16 mouse cellular contexts compared by ENCODE assay signal in genomic region chr6:134504866-134505265, GRCm38 (mm10).
DNase-seq lines count a peak whose midpoint lies in the region; ATAC-seq and TF ChIP-seq lines count a peak whose summit lies in the region.
"Had no signal": no experiment of that assay in that cellular context is flagged by ENCODE, and none has a peak within 500 bp of the region (broad histone marks: within the 10 kb centered on the region; RNA-seq: fewer than 3 reads in every experiment).

No protein-coding gene starts in this region.

- peak; percentile 45; the same call in 1 of the 2 replicates for ATAC-seq in heart, embryonic 14.5 days (ENCODE audit: insufficient number of reproducible peaks, insufficient read depth, low FRiP score, low read depth)
- 0 out of 2 replicates have a peak, but pooled peaks have one; percentile 51 for ATAC-seq in lung, embryonic 16.5 days (ENCODE audit: low read depth)
- ATAC-seq in limb, embryonic 14.5 days (ENCODE audit: low FRiP score, low read depth), result peak; percentile 88
- peak; percentile 66; the same call in 1 of the 2 replicates for ATAC-seq in stomach, postnatal 0 days (ENCODE audit: low FRiP score, low TSS enrichment)
- no peak for ATAC-seq in cerebellum, adult (ENCODE audit: insufficient number of reproducible peaks, low FRiP score, low TSS enrichment)

- peaks cover 22% of the 10 kb centered on the region for H3K36me3 ChIP-seq in heart, embryonic 14.5 days (ENCODE audit: control insufficient read depth, insufficient read depth, low read length)
- peaks cover 25% of the 10 kb centered on the region for H3K36me3 ChIP-seq in lung, embryonic 16.5 days (ENCODE audit: control insufficient read depth, insufficient read depth, low read length)
- peaks cover 38% of the 10 kb centered on the region for H3K36me3 ChIP-seq in limb, embryonic 14.5 days (ENCODE audit: control insufficient read depth, insufficient read depth, low read length)
- H3K36me3 ChIP-seq in stomach, postnatal 0 days (ENCODE audit: control insufficient read depth, insufficient read depth, low read length), result peaks cover 8% of the 10 kb centered on the region

- H3K4me3 ChIP-seq in heart, embryonic 14.5 days (ENCODE audit: control insufficient read depth in 1 of 2, insufficient read depth in 1 of 2, low read depth in 1 of 2, low read length in 2 of 2), result no peak overlapping the region
- H3K4me3 ChIP-seq in lung, embryonic 16.5 days (ENCODE audit: low read length), result no peak overlapping the region
- no peak overlapping the region for H3K4me3 ChIP-seq in limb, embryonic 14.5 days (replicated peaks; ENCODE audit: low read length)
- no peak overlapping the region for H3K4me3 ChIP-seq in stomach, postnatal 0 days (ENCODE audit: low read depth, low read length)
- H3K4me3 ChIP-seq: midbrain, embryonic 10.5 days; neural tube, embryonic 12.5 days had no signal

- no peak overlapping the region for H3K4me2 ChIP-seq in heart, embryonic 14.5 days (ENCODE audit: low read length)
- H3K4me2 ChIP-seq in lung, embryonic 16.5 days (ENCODE audit: low read depth, low read length), result no peak overlapping the region
- H3K4me2 ChIP-seq in limb, embryonic 14.5 days (replicated peaks; ENCODE audit: low read depth, low read length, severe bottlenecking), result no peak overlapping the region
- no peak overlapping the region for H3K4me2 ChIP-seq in stomach, postnatal 0 days (replicated peaks; ENCODE audit: low read depth)
- H3K4me2 ChIP-seq: neural tube, embryonic 12.5 days had no signal

- TF ChIP-seq CTCF in stomach, postnatal 0 days (IDR thresholded peaks at IDR 0.05; ENCODE audit: low read depth), result no peak

- H3K27ac ChIP-seq in heart, embryonic 14.5 days (replicated peaks in 1 of 2; ENCODE audit: control insufficient read depth in 1 of 2, insufficient read depth in 1 of 2, low read depth in 2 of 2, low read length in 2 of 2), result no peak overlapping the region
- H3K27ac ChIP-seq in lung, embryonic 16.5 days (ENCODE audit: low read length), result no peak overlapping the region
- 0 out of 2 replicates have a peak overlapping the region, but pooled peaks have one; percentile 15 for H3K27ac ChIP-seq in limb, embryonic 14.5 days (replicated peaks; ENCODE audit: low read depth, low read length)
- H3K27ac ChIP-seq in stomach, postnatal 0 days (replicated peaks), result no peak overlapping the region
- H3K27ac ChIP-seq: midbrain, embryonic 10.5 days; neural tube, embryonic 12.5 days had no signal

- no peaks in the 10 kb centered on the region for H3K9me3 ChIP-seq in heart, embryonic 14.5 days (ENCODE audit: control insufficient read depth, low read length)
- H3K9me3 ChIP-seq in lung, embryonic 16.5 days (ENCODE audit: control insufficient read depth, low read length), result no peaks in the 10 kb centered on the region
- H3K9me3 ChIP-seq in limb, embryonic 14.5 days (ENCODE audit: control insufficient read depth, low read length), result no peaks in the 10 kb centered on the region
- no peaks in the 10 kb centered on the region for H3K9me3 ChIP-seq in stomach, postnatal 0 days (ENCODE audit: control insufficient read depth, low read length)
- H3K9me3 ChIP-seq: G1E; midbrain, embryonic 10.5 days; neural tube, embryonic 12.5 days had no signal

- no peak for TF ChIP-seq EP300 in stomach, postnatal 0 days (optimal IDR thresholded peaks at IDR 0.05)

- H3K9ac ChIP-seq in heart, embryonic 14.5 days (ENCODE audit: low read length), result no peak overlapping the region
- H3K9ac ChIP-seq in lung, embryonic 16.5 days (ENCODE audit: low read length), result no peak overlapping the region
- no peak overlapping the region for H3K9ac ChIP-seq in limb, embryonic 14.5 days (ENCODE audit: low read depth, low read length, severe bottlenecking)
- no peak overlapping the region for H3K9ac ChIP-seq in stomach, postnatal 0 days (ENCODE audit: low read length)
- H3K9ac ChIP-seq: neural tube, embryonic 12.5 days had no signal

- DNase-seq in heart, postnatal 36 days, result no peak
- no peak for DNase-seq in lung, adult 18-20 months
- peak; percentile 76 for DNase-seq in limb, embryonic 14.5 days (ENCODE audit: low spot score)
- no peak for DNase-seq in stomach, postnatal 0 days (ENCODE audit: low spot score)
- DNase-seq in cerebellum, postnatal 36 days, result no peak
- DNase-seq: B cell, adult 2 months; cerebellum, adult 8-10 months; layer of hippocampus, adult 9-11 months; right cerebral cortex, adult 18-20 months; thymus, postnatal 36 days had no signal

- peaks cover 8 to 42% of the 10 kb centered on the region in 2 experiments for H3K4me1 ChIP-seq in heart, embryonic 14.5 days (ENCODE audit: control insufficient read depth in 2 of 2, insufficient read depth in 2 of 2, low read length in 2 of 2)
- peaks cover 7% of the 10 kb centered on the region for H3K4me1 ChIP-seq in lung, embryonic 16.5 days (replicated peaks; ENCODE audit: control insufficient read depth, insufficient read depth, low read length)
- peaks cover 20% of the 10 kb centered on the region for H3K4me1 ChIP-seq in limb, embryonic 14.5 days (ENCODE audit: control insufficient read depth, insufficient read depth, low read length)
- H3K4me1 ChIP-seq in stomach, postnatal 0 days (replicated peaks; ENCODE audit: control insufficient read depth, insufficient read depth), result no peaks in the 10 kb centered on the region; the same call in 1 of the 2 replicates
- H3K4me1 ChIP-seq: midbrain, embryonic 10.5 days; neural tube, embryonic 12.5 days had no signal

- no peak for TF ChIP-seq POLR2A in limb, embryonic 14.5 days (IDR thresholded peaks at IDR 0.05; ENCODE audit: borderline replicate concordance, extremely low read depth, insufficient read depth, insufficient read length)

- WGBS in heart, embryonic 14.5 days, result 19% methylated on average over 4 of the region's 4 CpGs
- WGBS in lung, embryonic 16.5 days, result 22% methylated on average over 4 of the region's 4 CpGs
- WGBS in limb, embryonic 14.5 days, result 14% methylated on average over 4 of the region's 4 CpGs
- 19% methylated on average over 4 of the region's 4 CpGs for WGBS in stomach, postnatal 0 days

- intact Hi-C loops in heart, postnatal 36 days (cut with DNase I), result no loop called here

- no peaks in the 10 kb centered on the region for H3K27me3 ChIP-seq in heart, embryonic 14.5 days (ENCODE audit: control insufficient read depth, insufficient read depth, low read length)
- no peaks in the 10 kb centered on the region for H3K27me3 ChIP-seq in lung, embryonic 16.5 days (ENCODE audit: control insufficient read depth, insufficient read depth, low read depth, low read length)
- H3K27me3 ChIP-seq in limb, embryonic 14.5 days (ENCODE audit: control insufficient read depth, insufficient read depth, low read length), result no peaks in the 10 kb centered on the region
- no peaks in the 10 kb centered on the region for H3K27me3 ChIP-seq in stomach, postnatal 0 days (ENCODE audit: control insufficient read depth, insufficient read depth, low read length)
- H3K27me3 ChIP-seq: neural tube, embryonic 12.5 days had no signal
